Mouse (Mus musculus): ENCODE results near the gene Zfp408.
"Not testable (repeated sequence)": the region's sequence is repeated elsewhere in the genome, so short reads cannot be mapped to it uniquely, and the experiment has no call there.

Gene Zfp408

DNA sequence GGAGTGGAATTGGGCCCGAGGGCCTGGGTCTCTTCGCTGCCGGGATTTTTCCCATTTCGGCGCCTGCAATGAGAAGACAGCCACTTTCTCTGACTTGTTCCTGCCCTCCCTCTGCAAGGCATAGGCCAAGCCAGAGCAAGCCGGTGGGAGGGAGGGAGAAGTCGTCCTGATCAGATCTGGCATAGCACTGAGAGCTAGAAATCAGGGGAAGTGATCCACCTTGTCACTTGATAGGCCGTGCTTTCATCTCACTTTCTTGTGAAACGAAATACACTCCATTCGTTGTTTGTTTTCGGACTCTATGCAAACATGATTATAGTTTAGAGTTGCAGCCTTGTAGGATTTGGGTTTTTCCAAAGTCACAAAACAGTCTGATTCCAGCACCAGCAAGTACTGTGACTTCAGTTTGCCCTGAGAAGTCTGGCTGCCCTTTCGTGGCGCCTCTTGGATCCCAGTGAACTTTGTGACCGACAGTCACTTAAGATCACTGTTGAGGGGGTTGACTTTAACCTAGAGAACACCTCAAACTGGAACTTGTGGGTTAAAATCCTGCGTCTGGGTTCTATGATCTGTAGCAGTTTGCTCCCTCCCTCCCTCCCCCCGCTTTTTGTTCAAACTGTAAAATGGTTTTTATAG lies 887 bp upstream of the Zfp408 start:
- DNase-seq: no peak

GRCm38 (mm10) chr2:91649152-91649551 lies 439 bp downstream of the Zfp408 start:
- DNase-seq: no peak

DNA sequence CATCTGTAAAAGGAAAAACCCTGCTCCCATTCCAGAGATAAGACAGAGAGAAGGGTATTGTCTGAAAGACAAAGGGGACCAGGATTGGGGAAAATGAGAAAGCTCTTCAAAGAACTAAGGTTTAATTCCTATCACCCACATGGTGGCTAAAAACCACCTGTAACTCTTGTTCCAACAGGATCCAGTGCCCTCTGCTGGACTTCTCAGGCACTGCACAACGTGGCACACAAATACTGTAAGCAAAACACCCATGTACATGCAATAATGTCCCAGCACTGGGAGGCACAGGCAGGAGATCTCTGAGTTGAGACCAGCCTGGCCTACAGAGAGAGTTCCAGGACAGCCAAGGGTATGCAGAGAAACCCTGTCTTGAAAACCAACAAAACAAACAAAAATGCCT lies 2.9 kb downstream of the Zfp408 start:
- DNase-seq: peak; percentile 65

DNA sequence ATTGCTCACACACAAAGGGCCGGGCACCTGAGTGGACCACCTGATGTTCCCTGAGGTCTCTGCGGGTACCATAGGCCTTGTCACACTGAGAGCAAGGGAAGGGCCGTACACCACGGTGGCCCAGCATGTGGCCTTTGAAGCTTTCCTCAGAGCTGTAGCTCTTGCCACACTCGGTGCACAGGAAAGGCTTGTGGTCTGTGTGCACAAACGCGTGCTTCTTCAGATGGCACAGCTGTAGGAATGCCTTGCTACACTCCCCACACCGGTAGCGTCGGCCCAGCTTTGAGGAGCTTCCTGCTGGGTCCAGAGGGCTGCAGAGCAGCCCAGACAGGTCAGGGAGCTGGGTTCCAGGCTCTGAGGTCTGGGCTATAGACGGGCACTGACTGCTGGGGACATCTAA lies 3.8 kb downstream of the Zfp408 start:
- DNase-seq: no peak

DNA sequence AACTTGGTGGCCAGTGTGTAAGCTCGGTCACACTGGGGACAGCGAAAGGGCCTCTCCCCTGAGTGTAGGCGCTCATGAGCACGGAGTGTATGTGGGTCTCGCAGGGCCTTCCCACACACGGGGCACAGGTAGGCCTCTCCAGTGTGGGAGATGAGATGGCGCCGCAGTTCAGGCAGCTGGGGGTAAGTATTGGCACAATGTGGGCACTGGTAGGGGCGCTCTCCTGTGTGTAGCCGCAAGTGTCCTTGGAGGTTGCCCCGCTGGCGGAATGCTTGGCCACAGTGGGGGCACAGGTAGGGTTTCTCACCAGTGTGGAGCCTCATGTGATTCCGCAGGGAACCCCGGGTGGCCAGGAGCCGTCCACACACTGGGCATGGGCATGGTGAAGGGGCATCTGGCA lies 4.2 kb downstream of the Zfp408 start:
- no peak for DNase-seq

DNA sequence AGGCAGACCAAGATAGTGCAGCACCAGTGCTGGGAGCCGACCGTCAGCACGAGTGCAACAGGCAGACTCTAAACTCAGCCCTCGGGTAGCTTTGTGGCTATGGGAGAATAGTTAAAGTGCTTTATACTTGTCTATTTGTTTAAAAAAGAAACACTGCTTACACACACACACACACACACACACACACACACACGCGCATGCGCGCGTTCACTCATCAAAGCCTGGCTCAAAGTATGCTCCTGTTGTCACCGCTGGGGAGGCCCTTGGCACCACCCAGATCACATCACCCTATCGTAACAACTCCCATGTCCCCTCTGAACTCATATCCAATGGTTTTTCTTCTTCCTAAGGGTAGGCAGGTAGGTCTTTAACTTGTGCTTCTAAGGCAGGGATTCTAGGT lies 5.6 kb downstream of the Zfp408 start:
- no peak for DNase-seq

GRCm38 (mm10) chr2:91642825-91643415 lies 6.7 kb downstream of the Zfp408 start:
- DNase-seq: no peak

GRCm38 (mm10) chr2:91638931-91639330 lies 10.7 kb downstream of the Zfp408 start:
- no peak for DNase-seq

DNA sequence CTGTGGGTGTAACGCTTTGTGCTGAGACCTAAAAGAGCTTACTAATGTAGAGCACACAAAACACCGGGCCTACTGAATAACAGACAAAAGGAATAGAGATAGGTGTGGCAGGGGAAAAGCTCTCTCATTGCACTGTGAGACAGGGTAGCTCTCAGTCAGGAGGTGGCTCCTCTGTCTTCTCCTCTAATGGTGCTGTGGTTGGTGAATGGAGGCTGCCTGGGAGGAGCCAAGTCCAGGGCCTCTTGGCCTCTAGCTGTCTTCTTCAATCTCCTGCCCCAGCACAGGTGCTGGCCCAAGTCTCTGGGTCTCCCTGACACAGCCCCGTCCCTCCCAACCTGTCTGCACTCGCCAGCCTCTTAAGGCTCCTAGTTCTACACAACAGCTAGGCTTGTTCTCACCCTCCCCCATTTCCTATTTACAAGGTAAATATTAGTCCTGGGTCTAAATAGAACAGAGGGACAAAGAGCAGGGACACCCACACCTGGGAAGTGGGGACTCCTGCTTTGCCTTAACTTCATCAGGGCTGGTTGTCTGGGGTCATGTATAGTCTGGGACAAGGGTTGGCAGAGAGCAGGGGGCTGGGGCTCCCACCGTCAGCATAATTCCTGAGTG lies 12.8 kb downstream of the Zfp408 start:
- DNase-seq: no peak

DNA sequence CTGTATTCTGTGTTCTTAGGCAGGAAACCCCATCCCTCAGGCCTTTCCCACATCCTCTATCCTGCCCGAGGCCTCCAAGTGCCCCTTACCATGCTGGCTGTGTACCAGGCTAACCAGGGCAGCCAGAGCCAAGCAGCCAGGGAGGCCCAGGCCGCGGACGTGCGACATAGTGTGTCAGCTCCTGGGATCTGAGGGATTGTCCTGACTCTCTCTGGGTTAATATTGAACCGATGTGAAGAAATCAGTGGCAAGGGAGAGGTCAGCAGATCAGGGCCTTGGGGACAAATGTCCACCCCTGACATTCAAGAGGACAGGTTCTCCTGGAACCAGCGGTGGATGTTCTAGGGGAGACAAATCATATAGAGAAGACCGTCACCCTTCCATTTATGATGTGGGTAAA lies 13.4 kb downstream of the Zfp408 start, which contains the start of gene F2:
Gene F2, minus strand, starts transcription at position 186 of the 400 bp plus-strand sequence.
- DNase-seq: no peak

- no peak for DNase-seq
These were observed 14.1 kb downstream of the Zfp408 start for GRCm38 (mm10) chr2:91635486-91635885.

GRCm38 (mm10) chr2:91634841-91635240 lies 14.8 kb downstream of the Zfp408 start:
- no peak for DNase-seq

DNA sequence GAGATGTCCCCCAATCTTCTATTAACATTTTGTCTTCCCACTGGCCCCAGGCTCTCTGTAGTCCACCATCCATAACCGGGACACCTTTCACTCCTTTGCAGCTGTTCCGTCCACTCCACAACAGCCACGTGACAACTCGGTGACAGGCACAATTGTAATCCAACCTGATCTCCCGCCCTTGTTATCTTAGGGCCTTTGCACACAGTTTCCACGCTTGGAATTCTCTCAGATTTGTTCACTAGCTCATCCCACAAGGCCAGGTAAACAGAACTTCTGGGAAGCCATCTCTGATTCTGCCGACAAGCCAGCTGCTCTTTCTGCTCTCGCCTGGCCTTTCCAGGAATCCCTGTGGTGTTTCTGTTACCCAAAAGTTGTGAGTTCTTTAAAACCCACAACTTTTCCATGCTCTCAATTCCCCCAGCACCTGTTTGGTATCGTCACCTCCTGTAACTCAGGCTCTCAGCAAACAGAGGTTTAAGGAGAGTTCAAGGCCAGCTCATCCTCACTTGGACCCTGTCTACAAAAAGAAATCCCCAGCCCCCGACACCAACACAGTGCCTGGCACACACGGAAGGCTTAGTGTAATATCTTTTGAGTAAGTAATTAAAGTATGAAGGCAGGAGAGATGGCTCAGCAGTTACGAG lies 16.1 kb downstream of the Zfp408 start:
- no peak for DNase-seq

GRCm38 (mm10) chr2:91632316-91632715 lies 17.3 kb downstream of the Zfp408 start:
- no peak for DNase-seq

GRCm38 (mm10) chr2:91631826-91632225 lies 17.8 kb downstream of the Zfp408 start:
- DNase-seq: no peak

GRCm38 (mm10) chr2:91630384-91630783 lies 19.2 kb downstream of the Zfp408 start:
- no peak for DNase-seq

DNA sequence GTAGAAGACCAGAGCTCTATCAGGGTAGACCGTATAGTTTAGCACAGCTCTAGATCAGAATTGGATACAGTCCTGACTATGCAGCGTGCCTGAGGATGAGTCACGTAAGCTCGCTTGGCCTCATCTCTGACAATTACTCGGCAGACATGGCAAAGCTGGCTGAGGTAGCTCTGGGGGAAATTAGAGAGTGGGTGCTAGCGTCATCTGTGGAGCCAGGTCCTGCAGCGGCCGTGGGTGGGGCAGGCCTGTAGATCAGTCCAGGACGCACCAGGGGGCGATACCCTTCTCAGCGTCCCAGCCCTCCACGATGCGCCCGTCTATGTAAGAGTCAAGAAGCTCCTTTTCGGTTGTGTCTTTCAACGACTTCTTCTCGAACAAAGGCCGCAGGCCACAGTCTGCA lies 19.9 kb downstream of the Zfp408 start:
- no peak for DNase-seq

DNA sequence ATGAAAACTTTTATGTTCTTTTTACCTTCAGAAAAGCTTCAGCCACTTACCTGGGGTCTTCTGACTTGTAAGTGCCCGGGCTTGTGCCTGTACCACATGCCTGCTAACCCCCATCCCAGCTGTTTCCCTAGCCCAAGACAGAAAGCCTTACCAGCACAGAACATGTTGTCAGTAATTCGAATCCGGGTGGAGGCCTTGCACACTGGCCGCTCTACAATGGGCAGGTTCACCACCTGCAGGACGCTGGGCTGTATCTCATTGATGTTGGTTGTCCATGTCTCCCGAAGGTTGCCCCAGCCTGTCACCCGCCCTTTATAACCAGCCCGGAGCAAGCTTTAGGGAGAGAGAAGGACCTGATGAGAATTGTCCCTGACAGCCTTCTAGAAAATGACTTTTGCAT lies 21.4 kb downstream of the Zfp408 start:
- no peak for DNase-seq

DNA sequence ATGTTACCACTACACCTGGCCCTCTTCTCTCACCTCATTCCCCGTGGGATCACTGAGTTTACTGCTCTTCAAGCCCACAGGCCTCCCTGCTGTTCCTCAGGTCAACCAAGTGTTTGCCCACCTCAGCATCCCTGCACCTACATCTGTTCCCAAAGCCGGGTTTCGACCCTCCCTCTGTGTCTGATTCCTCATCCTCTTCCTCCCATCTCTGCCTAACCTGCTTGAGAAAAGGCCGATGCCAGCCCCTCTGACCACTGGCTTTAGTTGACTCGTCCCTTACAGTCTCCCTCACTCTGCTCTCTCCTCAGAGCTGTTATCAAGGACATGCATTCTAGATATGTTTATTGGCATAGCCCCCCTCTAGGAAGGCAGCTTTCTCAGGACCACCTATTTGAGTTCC lies 22.1 kb downstream of the Zfp408 start:
- no peak for DNase-seq

GRCm38 (mm10) chr2:91623366-91623765 lies 26.2 kb downstream of the Zfp408 start:
- DNase-seq: not testable (repeated sequence)

DNA sequence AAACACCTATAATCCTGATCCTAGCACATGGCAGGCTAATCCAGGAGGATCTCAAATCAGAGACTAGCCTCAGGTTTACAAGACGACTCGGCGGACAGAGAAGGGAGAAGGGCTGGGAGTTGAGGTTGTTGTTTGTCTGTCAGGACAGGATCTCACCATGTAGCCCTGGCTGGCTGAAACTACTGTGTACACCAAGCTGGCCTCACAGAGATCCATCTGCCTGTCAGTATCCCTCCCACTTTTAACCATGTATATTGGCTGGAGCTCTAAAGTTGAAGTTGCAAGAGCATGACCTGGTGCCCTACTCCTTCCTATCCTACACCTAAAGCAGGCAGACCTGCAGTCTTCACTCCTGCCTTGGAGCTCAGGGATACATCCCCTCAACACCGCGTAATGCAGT lies 27.2 kb downstream of the Zfp408 start:
- no peak for DNase-seq

- not testable (repeated sequence) for DNase-seq
These were observed 40.2 kb downstream of the Zfp408 start for GRCm38 (mm10) chr2:91609370-91609769.

- no peak for DNase-seq
These were observed 47.2 kb downstream of the Zfp408 start for GRCm38 (mm10) chr2:91602389-91602788.

DNA sequence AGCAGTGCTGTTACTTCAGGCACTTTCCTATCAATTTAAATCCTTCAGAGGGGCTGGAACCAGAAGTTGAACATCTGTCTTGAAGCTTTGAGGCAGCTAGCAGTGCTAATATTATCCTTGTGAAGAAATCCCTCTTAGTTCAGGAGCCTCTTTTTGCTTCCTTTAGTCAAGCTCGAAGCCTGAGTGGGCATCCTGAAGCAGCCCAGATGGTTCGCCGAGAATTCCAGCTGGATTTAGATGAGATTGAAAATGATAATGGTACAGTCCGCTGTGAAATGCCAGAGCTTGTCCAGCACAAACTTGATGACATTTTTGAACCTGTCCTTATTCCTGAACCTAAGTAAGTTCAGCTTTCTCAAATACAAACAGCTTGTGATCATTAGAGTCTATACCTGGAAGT lies 49.1 kb downstream of the Zfp408 start:
- DNase-seq: no peak
